Mouse (Mus musculus) mesoderm, embryonic 11.5 days (tissue): ENCODE measurements around the gene Mbnl1.

Source experiments
- DNase-seq: peaks from one replicate; pipeline ENCODE4 v3.0.0-alpha.2; 2012; ENCODE audit warnings: low read depth, low spot score

The Mbnl1 gene

DNA sequence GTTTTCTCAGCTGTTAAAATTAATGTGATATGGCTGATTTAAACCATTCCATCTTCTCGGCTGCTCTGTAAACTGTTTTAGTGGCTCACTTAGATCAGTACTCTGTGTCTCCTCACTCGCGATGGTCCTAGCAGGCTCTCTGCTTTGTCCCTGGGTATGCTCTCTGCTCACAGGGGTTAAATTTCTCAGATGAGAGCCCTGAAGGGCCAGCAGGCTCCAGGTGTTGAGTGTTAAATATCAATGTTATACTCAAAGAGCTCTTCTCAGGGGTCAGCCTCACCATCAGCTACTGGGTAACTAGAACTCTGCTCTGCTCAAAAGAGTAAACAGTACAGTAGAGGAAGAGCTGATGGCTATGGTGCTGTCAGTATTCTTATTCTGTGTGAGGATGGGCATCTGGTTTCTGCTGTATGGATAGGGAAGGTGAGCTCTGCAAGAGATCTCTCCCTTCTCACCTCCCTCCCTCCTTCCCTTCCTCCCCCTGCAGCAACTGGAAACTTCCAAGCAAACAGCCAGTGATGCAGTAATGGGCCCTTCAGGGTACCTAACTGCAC lies 44.7 kb downstream of the Mbnl1 start:
- no peak for DNase-seq

- DNase-seq = no peak
Measured at GRCm38 (mm10) chr3:60519337-60519736, 46.7 kb downstream of the Mbnl1 start.

DNA sequence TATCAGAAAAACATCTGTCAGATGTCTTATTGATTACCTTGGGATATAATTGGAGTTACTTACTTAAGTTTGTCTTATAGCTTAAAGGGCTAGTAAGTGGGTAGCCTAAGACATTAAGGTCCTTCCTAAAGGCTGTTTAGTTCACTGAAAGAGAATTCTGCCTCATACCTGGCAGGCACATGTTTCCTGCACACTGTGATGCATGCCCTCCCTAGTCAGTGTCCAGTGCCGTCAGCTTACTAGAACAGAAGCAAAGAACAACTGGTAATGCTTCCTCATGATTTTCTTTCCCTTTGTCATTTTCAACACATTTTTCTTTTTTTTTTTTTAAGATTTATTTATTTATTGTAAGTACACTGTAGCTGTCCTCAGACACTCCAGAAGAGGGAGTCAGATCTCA lies 51.5 kb downstream of the Mbnl1 start:
- no peak for DNase-seq

GRCm38 (mm10) chr3:60531286-60531685 lies 58.7 kb downstream of the Mbnl1 start:
- DNase-seq = no peak

GRCm38 (mm10) chr3:60531826-60532225 lies 59.2 kb downstream of the Mbnl1 start:
- no peak for DNase-seq

GRCm38 (mm10) chr3:60535224-60535623 lies 62.6 kb downstream of the Mbnl1 start:
- no peak for DNase-seq

- no peak for DNase-seq
Measured at GRCm38 (mm10) chr3:60537063-60537462, 64.4 kb downstream of the Mbnl1 start.

DNA sequence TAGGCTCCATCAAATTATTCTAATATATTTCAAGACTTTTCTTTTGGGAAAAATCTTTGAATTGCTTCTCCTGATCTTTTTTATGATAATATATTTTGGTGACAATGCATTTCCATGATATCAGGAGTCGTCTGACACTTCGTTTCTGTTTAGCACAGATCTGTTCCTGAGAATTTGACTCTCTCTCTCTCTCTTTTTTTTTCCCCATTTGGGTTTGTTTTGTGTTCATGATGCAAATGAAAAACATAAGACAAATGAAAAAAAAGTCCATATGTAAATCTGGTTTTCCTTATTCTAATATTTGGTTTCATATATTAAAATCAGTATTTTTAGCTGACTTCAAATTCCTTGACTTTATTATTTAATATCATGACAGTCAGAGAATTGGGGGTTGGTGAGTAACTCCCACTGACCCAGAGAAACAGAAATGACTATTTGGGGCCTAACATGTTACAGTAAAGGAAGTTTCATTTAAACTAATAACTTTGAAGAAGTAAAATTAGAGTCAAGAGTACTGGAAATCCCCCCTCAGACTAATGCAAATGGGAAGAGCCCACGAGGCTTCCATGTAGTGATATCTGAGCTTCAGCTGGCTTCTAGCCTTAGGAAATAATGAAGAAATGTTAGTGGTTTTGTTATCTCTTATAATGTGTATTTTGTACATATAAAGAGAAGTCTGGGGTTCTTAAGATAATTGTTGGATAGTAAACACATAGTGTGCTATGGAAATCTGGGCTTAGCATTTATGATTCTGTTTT lies 65.8 kb downstream of the Mbnl1 start:
- DNase-seq = no peak

GRCm38 (mm10) chr3:60541121-60541520 lies 68.5 kb downstream of the Mbnl1 start:
- no peak for DNase-seq

DNA sequence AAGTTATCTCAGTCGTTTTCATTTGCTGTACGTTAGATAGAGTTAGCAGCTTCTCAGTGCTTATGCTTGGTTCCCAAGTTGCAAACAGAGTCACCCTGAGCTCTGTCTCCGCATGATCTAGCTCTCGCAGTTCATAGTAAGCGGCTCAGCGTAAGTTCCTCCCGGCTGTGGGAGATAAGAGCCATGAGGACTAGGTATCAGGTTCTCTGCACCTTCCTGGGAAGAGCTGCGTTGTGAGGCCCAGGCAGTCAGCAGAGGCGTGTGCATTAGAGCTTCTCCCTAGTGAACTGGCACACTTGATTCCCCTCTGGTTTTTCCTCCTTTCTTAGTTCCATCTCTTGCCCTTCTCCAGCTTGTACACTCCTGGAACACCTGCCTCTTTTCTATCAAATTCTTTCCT lies 73.6 kb downstream of the Mbnl1 start:
- DNase-seq = no peak

- DNase-seq = no peak
Measured at GRCm38 (mm10) chr3:60546904-60547303, 74.3 kb downstream of the Mbnl1 start.

- no peak for DNase-seq
Measured at GRCm38 (mm10) chr3:60550492-60550891, 77.9 kb downstream of the Mbnl1 start.

GRCm38 (mm10) chr3:60551650-60552049 lies 79.0 kb downstream of the Mbnl1 start:
- no peak for DNase-seq

- DNase-seq = no peak
Measured at GRCm38 (mm10) chr3:60553011-60553410, 80.4 kb downstream of the Mbnl1 start.

DNA sequence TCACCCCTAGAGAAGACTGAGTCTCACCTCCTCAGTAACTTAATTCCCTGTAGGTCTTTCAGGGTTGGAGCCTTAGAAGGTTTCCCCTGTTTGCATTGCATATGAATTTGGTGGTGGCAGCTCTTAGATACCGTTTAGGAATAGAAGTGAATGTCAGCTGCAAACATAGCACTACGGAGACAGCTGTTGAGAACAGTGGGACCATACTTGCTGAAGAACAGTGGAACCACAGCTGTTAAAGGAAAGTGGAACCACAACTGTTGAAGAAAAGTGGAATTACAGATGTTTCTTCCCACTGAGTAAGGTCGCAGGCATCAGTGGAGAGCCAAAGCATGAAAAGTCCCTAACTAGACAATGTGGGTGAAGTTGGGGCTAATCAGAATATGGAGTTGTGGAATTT lies 84.0 kb downstream of the Mbnl1 start:
- no peak for DNase-seq

DNA sequence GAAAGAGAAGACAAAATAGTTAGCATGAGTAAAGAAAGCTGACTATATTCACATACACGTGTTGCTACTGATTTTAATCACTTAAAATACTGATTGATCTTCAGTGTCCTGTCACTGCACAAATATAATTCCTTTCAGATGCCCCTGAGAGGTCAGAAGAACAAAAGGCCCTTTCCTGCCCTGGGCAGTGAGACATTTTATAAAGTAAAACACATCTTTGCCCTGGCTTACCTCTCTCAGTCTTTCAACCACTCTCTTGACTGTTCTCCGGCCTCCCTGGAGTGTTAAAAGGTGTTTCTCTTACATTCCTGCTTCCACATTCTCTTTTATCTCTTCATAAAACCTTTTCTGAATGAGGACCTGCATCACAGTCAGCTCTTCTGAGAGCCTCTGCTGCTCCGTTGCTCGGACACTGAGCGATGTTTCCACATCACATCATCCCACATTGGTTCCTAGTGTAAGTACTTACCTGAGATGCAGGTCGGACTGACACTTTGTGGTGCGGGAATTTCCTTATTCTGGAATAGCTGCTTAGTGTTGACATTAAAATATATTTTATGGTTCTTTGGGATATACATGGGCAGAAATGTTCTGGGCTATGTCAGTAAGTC lies 85.7 kb downstream of the Mbnl1 start:
- DNase-seq = no peak

DNA sequence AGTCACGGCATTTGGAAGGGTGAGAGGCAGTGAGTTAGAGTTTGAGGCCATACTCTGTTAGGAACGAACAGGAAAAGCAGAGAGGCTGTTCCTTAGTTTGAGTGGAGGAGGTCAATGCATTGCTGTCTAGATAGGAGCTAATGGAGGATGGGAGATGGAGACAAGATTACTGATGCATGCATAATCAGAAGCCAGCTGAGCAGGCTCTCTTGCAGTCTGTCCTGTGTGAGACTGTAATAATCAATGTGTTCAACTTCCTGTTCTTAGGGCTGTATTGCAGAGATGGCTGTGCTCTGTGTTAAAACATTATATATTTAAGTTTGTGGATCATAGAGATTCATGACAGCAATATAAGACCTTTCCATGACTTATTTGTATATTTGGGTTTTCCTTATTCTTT lies 87.1 kb downstream of the Mbnl1 start:
- no peak for DNase-seq

GRCm38 (mm10) chr3:60563529-60564243 lies 91.1 kb downstream of the Mbnl1 start:
- DNase-seq = no peak

DNA sequence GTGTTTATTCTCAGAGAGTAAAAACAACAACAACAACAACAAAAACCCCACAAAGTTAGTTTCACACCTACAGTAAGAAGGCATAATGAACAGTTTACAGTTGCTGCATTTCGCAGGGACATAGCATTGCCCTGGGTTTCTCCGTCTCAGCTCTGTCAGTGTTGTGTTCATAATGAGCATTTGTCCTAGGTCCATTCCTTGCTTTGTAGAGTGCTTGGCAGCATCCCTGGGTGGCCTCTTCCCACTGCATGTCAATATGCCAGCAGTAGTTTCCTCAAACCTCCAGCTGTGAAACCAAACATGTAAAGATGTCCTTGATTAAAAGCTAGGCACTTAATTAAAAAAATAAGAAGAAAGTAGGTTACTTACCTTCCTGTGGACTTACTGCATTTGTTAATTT lies 91.6 kb downstream of the Mbnl1 start:
- no peak for DNase-seq

DNA sequence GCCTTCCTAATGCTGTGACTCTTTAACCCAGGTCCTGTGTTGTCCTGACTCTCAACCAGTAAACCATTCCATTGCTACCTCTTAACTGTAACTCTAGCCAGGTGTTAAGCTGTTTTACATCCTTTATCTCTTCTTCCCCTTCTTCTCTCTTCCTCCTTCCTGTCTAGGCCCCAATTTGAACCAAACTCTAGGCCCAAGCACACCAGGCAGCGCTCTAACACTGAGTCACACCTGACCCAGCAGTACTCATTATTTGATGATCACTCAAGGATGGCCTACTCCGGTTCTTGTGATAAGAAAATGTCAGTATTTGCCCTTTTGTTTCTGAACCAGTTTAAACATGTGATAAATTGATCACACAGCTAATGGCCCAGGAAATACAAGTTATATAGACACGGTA lies 92.6 kb downstream of the Mbnl1 start:
- no peak for DNase-seq

- no peak for DNase-seq
Measured at GRCm38 (mm10) chr3:60565950-60566349, 93.3 kb downstream of the Mbnl1 start.

- no peak for DNase-seq
Measured at GRCm38 (mm10) chr3:60568171-60568684, 95.6 kb downstream of the Mbnl1 start.
